Mouse (Mus musculus) cortical plate, adult 2 months (tissue): Measurements from ENCODE around the gene Gm19426. TPM values are rescaled to one million over a fixed set of nuclear protein-coding genes. Genes with fewer than 3 reads are reported as not detected.

Source experiments
- H3K27ac ChIP-seq: fragments of 200-500 bp; 2 replicates; pipeline ENCODE4 v1.5.1; 2012; ENCODE audit warnings: low read length, control low read depth, inconsistent platforms; ENCODE audit not compliant: insufficient read depth
- H3K4me1 ChIP-seq: fragments of 200-500 bp; 2 replicates; pipeline ENCODE4 v1.6.1; 2011; ENCODE audit warnings: low read length; ENCODE audit not compliant: control insufficient read depth, insufficient read depth
- H3K4me3 ChIP-seq: fragments of 200-500 bp; 2 replicates; pipeline ENCODE4 v1.5.1; 2011; ENCODE audit warnings: mild to moderate bottlenecking, low read length, control low read depth; ENCODE audit not compliant: insufficient read depth
- CTCF ChIP-seq: fragments of 200-500 bp; IDR thresholded peaks from 2 replicates; pipeline ENCODE4 v1.5.1; 2011; ENCODE audit warnings: mild to moderate bottlenecking, control low read depth, low read length; ENCODE audit not compliant: insufficient read depth; ENCODE audit errors: extremely low read depth
- POLR2A ChIP-seq: fragments of 200-500 bp; IDR thresholded peaks from 2 replicates; pipeline ENCODE4 v1.6.1; 2011; ENCODE audit warnings: mild to moderate bottlenecking, low read length, control low read depth; ENCODE audit not compliant: insufficient read depth; ENCODE audit errors: extremely low read depth
- polyA plus RNA-seq: library from polyadenylated mRNA; depleted of rRNA; stranded (reverse); fragments of >200 nt; gene quantifications from 2 replicates; pipeline ENCODE4 v1.2.3, GENCODE M21; 2012; rRNA removed

The Gm19426 gene
- polyA plus RNA-seq, 1 experiment, result 1.4 TPM

DNA sequence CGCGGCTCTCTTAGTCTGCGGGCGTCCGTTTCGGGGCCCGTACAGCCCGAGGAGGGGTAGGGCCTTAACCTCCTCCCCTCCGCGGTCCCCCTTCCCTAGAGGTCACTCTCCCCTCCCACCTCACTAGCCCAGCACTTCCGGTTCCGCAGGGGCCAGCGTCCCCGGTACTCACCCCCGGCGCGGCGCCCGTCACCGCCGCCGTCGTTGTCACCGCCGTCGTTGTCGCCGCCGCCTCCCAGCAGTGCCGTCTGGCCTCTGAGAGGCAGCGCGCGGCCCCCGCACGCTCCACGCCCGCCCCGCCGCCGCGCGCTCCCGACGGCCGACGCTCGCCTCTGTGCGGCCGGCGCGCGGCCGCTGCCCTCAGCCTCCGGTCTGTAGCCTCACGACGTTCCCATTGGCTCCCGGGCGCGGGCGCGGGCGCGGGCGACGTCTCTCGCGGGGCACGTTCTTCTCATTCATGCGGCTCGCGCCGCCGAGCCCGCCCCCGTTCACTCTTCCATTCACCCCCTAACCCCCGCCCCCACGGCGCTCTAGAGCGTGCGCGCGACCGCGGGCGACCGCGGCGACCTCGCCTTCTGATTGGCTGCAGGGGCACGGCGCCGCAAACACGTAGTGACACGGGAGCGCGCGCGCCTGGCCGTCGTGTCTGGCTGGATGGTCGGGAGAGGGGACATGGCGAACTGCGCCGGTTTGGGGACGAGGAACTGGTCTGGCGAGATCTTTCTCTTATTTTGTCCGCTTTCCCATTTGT, 28.5 kb downstream of the Gm19426 start, which contains the start of gene Zdhhc5:
Gene Zdhhc5, minus strand, starts transcription at position 370 of the 751 bp plus-strand sequence.
- Histone ChIP-seq H3K27ac (peak within 1 kb of the TSS; percentile 96), H3K4me1 (peaks cover 2% of the 10 kb centered on the region; the same call in 1 of the 2 replicates), H3K4me3 (peak within 1 kb of the TSS; percentile 62)
- TF ChIP-seq CTCF, result no peak
- peak; percentile 85 for TF ChIP-seq POLR2A

- Histone ChIP-seq H3K27ac (peak overlapping the region; percentile 96), H3K4me3 (peak overlapping the region; percentile 62), H3K4me1 (peaks cover 2% of the 10 kb centered on the region; the same call in 1 of the 2 replicates)
- TF ChIP-seq CTCF (no peak), POLR2A (no peak)
These were observed 29.0 kb downstream of the Gm19426 start for GRCm38 (mm10) chr2:84714422-84714810.

DNA sequence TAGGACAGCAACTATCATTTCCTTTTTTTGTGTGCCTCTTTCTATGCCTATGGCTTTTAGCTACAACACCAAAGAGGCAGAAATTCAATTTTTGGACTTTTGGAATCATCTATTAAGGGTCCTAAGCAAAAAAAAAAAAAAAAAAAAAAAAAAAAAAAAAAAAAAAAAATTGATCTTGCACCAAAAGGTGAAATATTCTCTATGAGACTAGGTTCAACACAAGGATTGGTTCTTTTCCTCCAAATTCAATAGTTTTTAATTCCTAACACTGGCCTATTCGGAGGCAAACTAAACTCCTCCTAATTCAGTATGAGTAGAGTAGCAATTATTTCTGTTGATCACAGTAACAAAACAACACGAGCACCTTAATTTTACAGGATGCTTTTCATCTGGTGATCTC, 31.6 kb downstream of the Gm19426 start:
- TF ChIP-seq POLR2A (no peak), CTCF (no peak)
- peaks cover 4% of the 10 kb centered on the region; the same call in 1 of the 2 replicates for H3K4me1 ChIP-seq
- no peak overlapping the region for H3K4me3 ChIP-seq
- H3K27ac ChIP-seq, result no peak overlapping the region

DNA sequence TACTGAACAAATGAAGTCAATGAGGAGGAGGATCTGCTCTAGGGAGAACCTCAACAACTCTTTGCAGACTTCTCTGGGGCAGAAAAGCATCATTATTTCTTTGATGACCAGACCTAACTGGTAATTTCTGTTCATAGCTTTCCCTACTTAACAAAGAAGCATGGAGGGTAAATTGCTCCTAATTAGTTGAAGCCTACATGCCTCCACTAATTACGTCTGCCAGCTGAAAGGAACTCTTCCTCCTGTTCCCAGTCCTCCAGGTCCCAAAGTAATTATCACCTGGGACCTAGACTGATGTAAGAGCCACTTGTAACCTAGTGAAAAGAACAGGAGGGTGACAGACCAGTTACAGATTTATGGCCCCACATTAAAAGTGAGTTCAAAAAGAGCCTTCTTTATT, 35.9 kb downstream of the Gm19426 start:
- Histone ChIP-seq H3K4me1 (peaks cover 1% of the 10 kb centered on the region; the same call in 1 of the 2 replicates), H3K4me3 (no peak overlapping the region), H3K27ac (no peak overlapping the region)
- TF ChIP-seq POLR2A, result no peak
- no peak for TF ChIP-seq CTCF

- TF ChIP-seq CTCF, result no peak
- TF ChIP-seq POLR2A, result no peak
- Histone ChIP-seq H3K27ac (no peak overlapping the region), H3K4me1 (peaks cover 1% of the 10 kb centered on the region; the same call in 1 of the 2 replicates), H3K4me3 (no peak overlapping the region)
These were observed 38.2 kb downstream of the Gm19426 start for GRCm38 (mm10) chr2:84705295-84705694.

DNA sequence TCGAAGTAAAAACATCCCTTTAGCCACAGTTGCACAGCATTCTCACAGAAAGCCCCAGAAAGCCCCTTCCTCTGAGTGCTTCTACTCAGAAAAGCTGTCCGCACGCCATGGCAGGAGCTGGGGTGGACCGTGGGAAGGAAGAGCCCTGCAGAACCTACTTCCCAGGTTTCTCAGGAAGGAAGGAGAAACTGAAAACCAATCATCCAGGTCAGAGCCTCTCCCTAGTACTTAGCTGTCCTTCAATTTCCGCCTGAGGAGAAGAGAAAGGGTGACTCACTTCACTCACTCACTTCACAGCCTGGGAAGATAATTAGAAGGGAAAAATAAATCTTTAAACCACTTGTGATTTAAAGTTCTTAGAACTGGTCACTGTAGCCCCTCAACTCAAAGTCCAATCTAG, 39.1 kb downstream of the Gm19426 start:
- H3K27ac ChIP-seq, result no peak overlapping the region
- peaks cover 1% of the 10 kb centered on the region; the same call in 1 of the 2 replicates for H3K4me1 ChIP-seq
- no peak overlapping the region for H3K4me3 ChIP-seq
- no peak for TF ChIP-seq CTCF
- TF ChIP-seq POLR2A, result no peak

- TF ChIP-seq CTCF (no peak), POLR2A (no peak)
- Histone ChIP-seq H3K4me1 (peaks cover 1% of the 10 kb centered on the region; the same call in 1 of the 2 replicates), H3K4me3 (no peak overlapping the region), H3K27ac (no peak overlapping the region)
These were observed 40.0 kb downstream of the Gm19426 start for GRCm38 (mm10) chr2:84703497-84703896.

DNA sequence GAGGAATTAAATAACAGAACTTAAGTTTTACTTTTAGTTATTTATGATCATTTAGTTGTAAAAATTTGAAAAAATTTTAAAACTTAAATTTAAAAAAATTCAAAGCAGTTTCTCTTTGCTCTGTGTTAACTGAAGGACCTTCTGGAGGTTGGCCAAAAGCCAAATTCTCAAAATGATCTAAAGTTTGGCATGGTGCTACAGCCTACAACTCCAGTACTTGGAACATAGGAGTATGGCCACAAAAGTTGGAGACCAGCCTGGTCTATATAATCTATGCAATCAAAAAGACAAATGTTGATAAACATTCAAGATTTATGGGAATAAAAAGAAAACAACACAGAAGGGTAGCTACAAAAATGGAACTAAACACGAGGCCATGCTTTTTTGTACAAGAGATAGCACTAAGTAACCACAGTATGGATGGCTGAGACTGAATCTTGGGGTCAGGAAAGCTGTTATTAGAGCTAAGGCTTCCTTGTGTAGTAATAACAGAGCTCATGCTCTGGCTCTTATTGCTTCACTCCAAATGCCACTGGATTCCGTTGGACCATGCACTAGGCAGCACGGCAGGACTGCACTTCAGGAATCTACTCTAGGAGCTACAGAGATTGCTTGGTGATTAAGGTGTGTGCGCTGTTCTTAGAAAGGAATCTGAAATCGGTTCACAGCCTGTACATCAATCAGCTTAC, 48.3 kb downstream of the Gm19426 start:
- TF ChIP-seq CTCF (no peak), POLR2A (no peak)
- no peak overlapping the region for H3K27ac ChIP-seq
- no peak overlapping the region for H3K4me3 ChIP-seq

More for the DNA sequence above, 48.3 kb downstream of the Gm19426 start:
- no peaks in the 10 kb centered on the region for H3K4me1 ChIP-seq

Other genes starting within 250 kb of the Gm19426 start
- gene Ctnnd1, start 92.9 kb downstream of the Gm19426 start, polyA plus RNA-seq, result 42.1 and 42.6 TPM in 2 replicates
- gene Btbd18, start 84.6 kb downstream of the Gm19426 start, polyA plus RNA-seq, result not detected in 2 replicates
- 50.4 and 53.7 TPM in 2 replicates for gene Selenoh, start 72.9 kb downstream of the Gm19426 start, polyA plus RNA-seq
- gene Gm28635, start 65.6 kb downstream of the Gm19426 start, polyA plus RNA-seq, result not detected in 2 replicates
- 26.8 and 28.2 TPM in 2 replicates for gene Med19, start 65.3 kb downstream of the Gm19426 start, polyA plus RNA-seq
- gene Tmx2, start 64.5 kb downstream of the Gm19426 start, polyA plus RNA-seq, result 264 and 274 TPM in 2 replicates
- 27.5 and 29.7 TPM in 2 replicates for gene Zdhhc5, start 28.5 kb downstream of the Gm19426 start, polyA plus RNA-seq
- gene Clp1, start 16.3 kb downstream of the Gm19426 start, polyA plus RNA-seq, result 9.0 and 10.0 TPM in 2 replicates
- 129 and 156 TPM in 2 replicates for gene Ypel4, start 9.6 kb downstream of the Gm19426 start, polyA plus RNA-seq
- gene Serping1, start 31.8 kb upstream of the Gm19426 start, polyA plus RNA-seq, result 11.2 and 13.6 TPM in 2 replicates
- gene Ube2l6, start 55.2 kb upstream of the Gm19426 start, polyA plus RNA-seq, result 9.4 and 12.1 TPM in 2 replicates
- not detected in 2 replicates for gene Smtnl1, start 79.0 kb upstream of the Gm19426 start, polyA plus RNA-seq
- 82.0 and 85.7 TPM in 2 replicates for gene Timm10, start 83.3 kb upstream of the Gm19426 start, polyA plus RNA-seq
- 0.13 and 0.52 TPM in 2 replicates for gene Slc43a1, start 95.2 kb upstream of the Gm19426 start, polyA plus RNA-seq
- gene Rtn4rl2, start 143.1 kb upstream of the Gm19426 start, polyA plus RNA-seq, result 73.3 and 76.9 TPM in 2 replicates
- 0.68 and 0.92 TPM in 2 replicates for gene Slc43a3, start 192.9 kb upstream of the Gm19426 start, polyA plus RNA-seq
- 0.17 TPM in 1 of 2 replicates, not detected in the other for gene Prg2, start 236.8 kb upstream of the Gm19426 start, polyA plus RNA-seq
- gene Prg3, start 244.6 kb upstream of the Gm19426 start, polyA plus RNA-seq, result not detected in 2 replicates